Mouse (Mus musculus): ENCODE measurements at regions not wholly inside any gene's neighbourhood (a gene's known extent, or its start where the extent isn't known, plus 50 kb on each side); places are given as distances from the start of the nearest gene placed in this dataset.

DNA sequence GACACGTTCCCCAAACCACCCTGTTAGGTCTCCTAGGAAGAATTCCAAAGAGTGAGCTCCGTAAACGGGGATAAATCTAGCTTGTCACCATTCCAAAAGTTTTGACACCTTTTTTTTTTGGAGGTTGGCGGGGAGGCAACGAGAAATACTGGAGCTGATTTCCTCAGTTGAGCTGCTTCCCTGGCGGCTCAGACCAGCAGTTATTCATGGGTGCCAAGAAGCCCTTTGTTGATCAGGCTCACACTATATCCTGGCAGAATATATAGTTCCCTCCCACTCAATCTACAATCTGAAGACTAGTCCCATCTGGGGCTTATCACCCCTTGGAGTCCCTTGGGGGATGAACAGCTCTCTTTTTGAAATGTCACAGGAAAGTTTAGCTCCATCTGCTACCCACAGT, 77.5 kb upstream of the Tiam2 start:
- DNase-seq = no peak

DNA sequence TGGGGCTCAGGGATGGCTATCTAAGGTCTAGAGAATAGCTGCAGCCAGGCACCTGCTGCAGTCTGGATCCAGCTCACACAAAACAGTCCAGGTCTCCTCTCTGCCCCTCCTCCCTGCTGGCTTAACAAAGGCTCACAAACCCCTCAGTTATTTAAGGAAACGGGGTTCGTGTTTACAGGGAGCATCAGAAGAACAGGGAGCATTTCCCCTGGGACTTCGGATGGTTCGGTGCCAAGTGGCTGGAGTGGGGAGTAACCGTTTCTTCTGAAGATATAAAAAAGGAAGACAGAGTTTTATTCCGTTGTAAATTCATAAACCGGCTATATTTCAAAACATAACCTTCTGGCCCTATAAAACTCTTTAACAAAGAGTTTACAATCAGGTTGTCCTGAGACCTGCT, 77.1 kb upstream of the Tiam2 start:
- DNase-seq = peak; percentile 26

DNA sequence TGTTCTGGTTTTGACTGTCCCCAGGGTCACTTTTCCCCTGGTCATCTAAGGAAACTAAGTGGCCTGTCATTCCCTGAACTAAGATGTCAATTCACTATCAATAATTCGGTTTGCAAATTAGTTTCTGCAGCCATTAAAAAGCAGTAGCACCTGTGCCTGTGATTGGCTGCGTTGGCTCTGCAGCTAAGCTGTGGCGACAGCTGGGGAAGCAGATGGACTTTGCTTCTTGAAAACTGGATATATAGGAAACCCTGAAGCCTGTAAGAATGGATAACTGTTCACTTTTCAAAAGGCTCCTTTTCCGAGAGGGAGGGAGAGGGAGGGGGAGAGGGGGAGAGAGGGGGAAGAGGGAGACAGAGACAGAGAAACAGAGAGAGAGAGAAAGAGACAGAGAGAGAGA, 75.2 kb upstream of the Tiam2 start:
- DNase-seq = no peak

DNA sequence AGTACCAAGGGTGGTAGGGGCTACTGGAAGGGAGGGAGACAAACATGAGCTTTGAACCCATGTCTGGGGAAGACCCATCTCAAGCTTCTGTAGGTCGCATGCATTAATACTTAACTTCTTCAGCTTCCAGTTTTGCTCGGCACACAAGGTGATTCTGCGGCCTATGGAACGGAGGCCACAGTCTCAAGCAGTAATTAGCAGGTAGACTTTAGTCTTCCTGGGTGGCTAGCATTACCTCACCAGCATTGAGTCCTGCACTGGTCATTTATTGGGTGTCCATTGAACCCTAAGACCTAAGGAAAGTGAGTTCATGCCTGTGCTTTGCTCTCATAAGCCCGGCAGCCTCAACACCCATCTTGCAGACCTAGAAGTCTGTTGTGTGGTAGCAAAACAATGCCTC, 74.4 kb upstream of the Tiam2 start:
- no peak for DNase-seq

DNA sequence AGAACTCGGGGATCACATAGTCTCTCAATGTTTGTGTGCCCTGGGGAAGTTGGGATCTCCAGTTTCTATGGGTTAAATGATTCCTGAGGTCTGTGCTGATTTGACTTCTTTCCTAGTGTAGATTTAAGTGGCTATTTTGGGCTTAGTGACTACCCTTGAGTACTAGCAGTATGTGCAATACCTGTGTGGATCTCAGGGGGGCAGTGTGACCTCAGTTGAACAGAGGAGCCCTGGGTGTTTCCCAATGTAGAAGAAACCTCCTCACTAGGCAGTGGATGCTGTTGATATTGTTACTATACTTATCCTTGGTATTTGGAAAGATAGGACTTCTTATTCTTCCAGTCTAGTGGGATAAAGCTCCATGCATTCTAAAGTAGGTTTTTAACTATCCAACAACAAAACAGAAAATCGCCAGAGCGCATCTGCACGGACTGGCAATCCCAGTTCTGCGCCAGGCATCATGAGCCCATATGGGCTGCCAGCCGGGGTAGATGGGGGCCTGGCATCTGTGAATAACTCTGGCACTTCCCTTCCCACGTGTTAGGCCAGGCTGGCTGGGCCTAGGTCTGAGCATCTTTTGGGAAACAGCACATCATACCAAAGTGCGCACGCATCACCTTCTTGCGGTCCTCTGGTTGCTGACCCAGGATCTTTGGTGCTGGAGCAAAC, 72.7 kb upstream of the Tiam2 start:
- peak; percentile 72 for DNase-seq

DNA sequence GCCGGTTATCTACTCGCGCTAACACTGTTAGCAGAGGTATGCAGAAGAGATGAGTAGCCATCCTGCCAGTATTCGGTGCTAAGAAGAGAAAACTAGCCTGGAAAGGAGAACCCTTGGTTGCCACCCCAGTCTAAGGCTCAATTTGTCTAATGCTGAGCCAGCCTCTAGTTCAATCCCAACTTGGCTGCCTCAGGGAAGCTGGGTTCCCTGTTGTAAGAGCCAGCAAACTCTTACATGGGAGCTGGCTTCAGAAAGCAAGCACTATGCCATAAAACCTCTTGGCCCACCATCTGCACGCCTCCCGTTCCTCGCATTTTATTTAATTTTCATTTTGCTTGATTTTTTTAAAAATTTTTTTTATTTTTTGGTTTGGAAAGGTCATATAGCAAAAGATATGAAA, 69.6 kb upstream of the Tiam2 start:
- DNase-seq = no peak

DNA sequence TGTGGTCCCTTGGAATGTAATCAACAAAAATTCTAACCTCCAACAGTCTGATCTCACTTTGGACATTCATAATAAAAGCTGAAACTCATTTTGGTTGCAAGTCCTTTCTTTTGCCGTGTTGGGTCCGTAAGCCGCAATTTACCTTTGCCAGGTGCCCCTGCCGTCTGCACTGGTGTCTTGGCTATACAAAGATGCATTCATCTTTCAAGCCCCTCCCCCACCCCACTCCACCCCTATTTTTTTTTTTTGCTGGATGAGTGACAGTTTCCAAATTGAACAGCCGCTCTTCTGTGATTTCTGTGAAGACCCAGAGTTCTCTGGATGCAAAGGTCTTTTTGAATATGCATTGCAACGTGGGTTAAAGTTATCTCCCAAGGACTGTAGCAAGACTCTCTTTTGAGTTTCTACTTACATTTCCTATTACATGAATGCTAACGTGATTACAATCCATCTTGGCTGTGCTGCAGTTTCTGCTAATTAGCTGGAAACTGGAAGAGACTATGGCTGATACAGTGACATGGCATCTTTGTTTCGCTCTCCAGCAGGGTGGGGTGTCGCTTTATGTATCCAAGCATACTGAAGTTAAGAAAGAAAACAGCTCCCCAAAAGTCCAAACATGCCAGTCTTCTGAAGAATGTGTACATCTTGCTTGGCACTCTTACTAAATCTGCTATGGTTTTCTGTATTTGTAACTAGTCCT, 67.4 kb upstream of the Tiam2 start:
- DNase-seq = no peak

DNA sequence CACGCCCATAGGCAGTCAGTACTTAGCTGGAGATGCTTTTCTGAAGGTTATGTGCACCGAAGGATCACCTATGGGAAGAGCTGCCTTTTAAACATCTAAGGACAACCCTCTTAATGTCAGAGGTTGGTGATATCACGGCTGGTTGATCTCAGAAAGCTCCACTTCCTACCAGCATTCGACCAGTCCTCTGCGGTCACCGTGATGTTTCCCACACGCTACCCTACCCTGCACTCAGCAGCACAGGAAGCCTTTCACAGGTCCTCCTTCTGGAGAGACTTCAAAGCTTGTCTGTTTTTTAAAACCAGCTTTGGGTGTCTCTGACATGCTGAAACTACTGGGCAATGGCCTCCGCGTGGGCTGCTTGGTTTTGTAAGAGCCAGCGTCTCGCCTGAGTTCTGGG, 65.6 kb upstream of the Tiam2 start:
- DNase-seq = no peak

DNA sequence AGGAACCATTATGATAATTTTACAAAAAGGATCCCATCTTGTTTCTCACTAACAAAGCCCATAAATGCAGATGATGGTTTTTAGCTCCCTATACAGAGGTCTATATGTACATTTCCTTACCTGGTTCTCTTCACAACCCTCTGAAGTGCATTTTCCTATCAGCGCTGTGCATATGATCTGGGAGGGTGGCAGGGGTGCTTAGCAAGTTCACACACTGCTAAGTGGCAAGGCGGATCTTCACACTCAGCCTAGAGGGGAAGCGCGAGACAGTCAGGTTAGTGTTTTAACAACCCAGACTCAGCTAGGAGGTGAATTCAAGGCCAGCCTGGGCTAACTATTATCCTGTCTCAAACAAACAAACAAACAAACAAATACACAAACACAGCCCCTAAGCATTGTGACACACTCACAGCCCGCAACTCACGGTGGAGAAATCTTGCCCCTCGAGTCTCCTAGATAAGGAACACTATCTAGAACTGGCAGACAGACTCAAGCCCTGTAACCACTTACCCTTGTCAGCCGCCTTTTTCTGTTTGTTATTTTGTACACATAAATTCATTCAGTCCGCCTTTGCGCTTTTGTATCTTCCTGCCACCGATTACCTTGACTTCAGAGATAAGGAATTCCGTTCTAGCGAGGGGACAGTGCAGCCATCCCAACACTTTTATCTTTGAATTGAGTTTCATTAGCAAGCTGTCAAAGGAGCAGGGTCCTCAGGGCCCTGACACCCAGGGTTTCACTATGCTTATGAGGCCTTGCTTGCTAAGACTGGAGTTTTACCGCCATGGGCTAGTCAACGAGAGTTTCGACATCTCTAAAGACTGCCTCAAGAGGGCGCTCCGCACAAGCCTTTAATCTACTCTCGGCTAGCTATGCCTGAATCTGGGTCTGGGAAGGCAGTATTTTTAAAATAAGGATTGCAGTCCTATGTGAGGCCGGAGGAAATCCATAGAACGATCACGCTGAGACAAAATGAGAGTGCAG, 53.0 kb upstream of the Tiam2 start:
- peak; percentile 89 for DNase-seq

DNA sequence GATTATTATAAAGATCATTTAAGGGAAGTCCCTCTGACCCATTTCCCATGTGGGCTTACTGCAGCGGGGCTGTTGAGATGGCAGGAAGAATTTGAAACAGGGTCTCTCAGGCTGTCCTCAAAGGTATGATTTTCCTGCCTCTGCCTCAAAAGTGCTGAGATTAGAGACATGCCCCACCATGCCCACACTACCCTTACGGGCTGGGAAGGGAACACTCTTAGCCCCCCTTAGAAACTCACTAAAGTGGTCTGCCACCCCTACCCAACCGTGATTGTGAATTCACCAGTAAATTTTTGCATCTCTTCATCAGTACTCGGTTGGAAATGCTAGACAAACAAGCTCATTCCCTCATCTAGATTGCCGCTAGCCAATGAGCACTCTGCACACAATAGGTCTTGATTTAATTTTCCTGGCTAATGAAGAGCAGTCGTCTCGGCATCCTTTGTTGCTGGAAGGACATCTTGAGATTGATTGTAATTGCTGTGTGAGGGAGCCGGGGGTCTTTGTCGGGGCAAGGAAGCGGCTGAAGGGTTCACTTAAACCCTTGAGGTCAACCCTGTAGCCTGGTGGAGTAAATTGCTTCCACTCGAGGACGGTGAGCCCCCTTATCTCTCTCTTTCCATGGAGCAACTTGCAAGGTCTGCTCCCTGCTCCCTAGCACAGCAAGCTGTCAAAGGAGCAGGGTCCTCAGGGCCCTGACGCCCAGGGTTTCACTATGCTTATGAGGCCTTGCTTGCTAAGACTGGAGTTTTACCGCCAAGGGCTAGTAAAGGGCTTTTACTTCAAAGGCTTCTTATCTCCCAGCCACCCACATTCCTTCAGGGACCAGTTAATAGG, 51.7 kb upstream of the Tiam2 start:
- no peak for DNase-seq
